Mouse (Mus musculus) lung, postnatal 25 days (tissue): ENCODE measurements around the gene Tbce.
"Not testable (repeated sequence)": the region's sequence is repeated elsewhere in the genome, so short reads cannot be mapped to it uniquely, and the experiment has no call there.

Source experiments
- DNase-seq: peaks from one replicate; pipeline ENCODE4 v3.0.0; 2022; ENCODE audit warnings: low spot score

The Tbce gene

GRCm38 (mm10) chr13:14039292-14039965 lies at the start of gene Tbce:
Tbce (minus strand) TSS chr13:14039638.
- peak; percentile 92 for DNase-seq

GRCm38 (mm10) chr13:14088669-14089068 lies 49.2 kb upstream of the Tbce start:
- DNase-seq: peak; percentile 84

- no peak for DNase-seq
Observed at GRCm38 (mm10) chr13:14075326-14075725, 35.9 kb upstream of the Tbce start.

GRCm38 (mm10) chr13:14074371-14074770 lies 34.9 kb upstream of the Tbce start:
- DNase-seq: no peak

GRCm38 (mm10) chr13:14069291-14069690 lies 29.9 kb upstream of the Tbce start:
- DNase-seq: no peak

GRCm38 (mm10) chr13:14068035-14068434 lies 28.6 kb upstream of the Tbce start:
- DNase-seq: no peak

GRCm38 (mm10) chr13:14065701-14066100 lies 26.3 kb upstream of the Tbce start:
- DNase-seq: no peak

GRCm38 (mm10) chr13:14065028-14065380 lies 25.6 kb upstream of the Tbce start:
- DNase-seq: no peak

GRCm38 (mm10) chr13:14064341-14065027 lies 25.0 kb upstream of the Tbce start:
- peak; percentile 55 for DNase-seq

- no peak for DNase-seq
Observed at GRCm38 (mm10) chr13:14063942-14064271, 24.5 kb upstream of the Tbce start.

GRCm38 (mm10) chr13:14063013-14063941 lies 23.8 kb upstream of the Tbce start, which contains the start of the genes Arid4b and Ggps1:
Arid4b (plus strand) TSS chr13:14063232.
Ggps1 (minus strand) TSS chr13:14063488.
- DNase-seq: peak; percentile 99

- no peak for DNase-seq
Observed at GRCm38 (mm10) chr13:14062209-14063012, 23.0 kb upstream of the Tbce start.

- no peak for DNase-seq
Observed at GRCm38 (mm10) chr13:14059582-14059981, 20.1 kb upstream of the Tbce start.

- no peak for DNase-seq
Observed at GRCm38 (mm10) chr13:14056801-14057200, 17.4 kb upstream of the Tbce start.

GRCm38 (mm10) chr13:14049878-14050277 lies 10.4 kb upstream of the Tbce start:
- DNase-seq: no peak

- DNase-seq: no peak
Observed at GRCm38 (mm10) chr13:14044521-14044920, 5.1 kb upstream of the Tbce start.

- DNase-seq: no peak
Observed at GRCm38 (mm10) chr13:14043851-14044250, 4.4 kb upstream of the Tbce start.

- no peak for DNase-seq
Observed at GRCm38 (mm10) chr13:14040186-14040585, 748 bp upstream of the Tbce start.

GRCm38 (mm10) chr13:14038911-14039291 lies 537 bp downstream of the Tbce start:
- DNase-seq: no peak

- no peak for DNase-seq
Observed at GRCm38 (mm10) chr13:14035875-14036630, 3.4 kb downstream of the Tbce start.

GRCm38 (mm10) chr13:14035352-14035751 lies 4.1 kb downstream of the Tbce start:
- DNase-seq: not testable (repeated sequence)
